Mouse (Mus musculus) embryonic facial prominence, embryonic 14.5 days (tissue): ENCODE data around the gene Dhrs1. TPM values are rescaled to one million over a fixed set of nuclear protein-coding genes. Genes with fewer than 3 reads are reported as not detected.
"Not testable (repeated sequence)": the region's sequence is repeated elsewhere in the genome, so short reads cannot be mapped to it uniquely, and the experiment has no call there.

Experiments
- ATAC-seq: fragments of 200-750 bp; cut with Nextera tagmentation; 2 replicates; pipeline ENCODE4 v1.8.0; 2017; ENCODE audit warnings: low read depth, moderate number of reproducible peaks, moderate TSS enrichment
- DNase-seq: peaks from one replicate; pipeline ENCODE4 v3.0.0-alpha.2; 2015; ENCODE audit warnings: low spot score
- H3K27ac ChIP-seq: fragments of 300-500 bp; sonication (generic); replicated peaks from 2 replicates; pipeline ENCODE4 v1.5.1; 2014; ENCODE audit warnings: low read depth, mild to moderate bottlenecking, low read length, moderate library complexity
- H3K27me3 ChIP-seq: fragments of 300-500 bp; sonication (generic); replicated peaks from 2 replicates; pipeline ENCODE4 v1.6.1; 2014; ENCODE audit warnings: low read length; ENCODE audit not compliant: control insufficient read depth, insufficient read depth
- H3K36me3 ChIP-seq: fragments of 300-500 bp; sonication (generic); 2 replicates; pipeline ENCODE4 v1.6.1; 2014; ENCODE audit warnings: low read length, mixed read lengths; ENCODE audit not compliant: control insufficient read depth, insufficient read depth
- H3K4me1 ChIP-seq: fragments of 300-500 bp; sonication (generic); 2 replicates; pipeline ENCODE4 v1.6.1; 2014; ENCODE audit warnings: antibody characterized with exemption, low read length; ENCODE audit not compliant: control insufficient read depth, insufficient read depth
- H3K4me2 ChIP-seq: fragments of 300-500 bp; sonication (generic); 2 replicates; pipeline ENCODE4 v1.6.1; 2014; ENCODE audit warnings: low read depth, mild to moderate bottlenecking, low read length, moderate library complexity, mixed read lengths
- H3K4me3 ChIP-seq: fragments of 300-500 bp; sonication (generic); 2 replicates; pipeline ENCODE4 v1.5.1; 2014; ENCODE audit warnings: low read depth, mild to moderate bottlenecking, low read length
- H3K9ac ChIP-seq: fragments of 300-500 bp; sonication (generic); 2 replicates; pipeline ENCODE4 v1.6.1; 2014; ENCODE audit warnings: low read depth, mild to moderate bottlenecking, low read length, moderate library complexity, mixed read lengths
- H3K9me3 ChIP-seq: fragments of 300-500 bp; sonication (generic); 2 replicates; pipeline ENCODE4 v1.6.1; 2016; ENCODE audit warnings: low read length; ENCODE audit not compliant: control insufficient read depth
- WGBS: fragments of 180-500 bp; shearing (Covaris S2); extraction: QIAGEN DNeasy Blood & Tissue Kit; methylation state at CpG from one replicate; pipeline ENCODE4 v1.1.7; 2014; 5-methylcytosine and 5-hydroxymethylcytosine counted together
- polyA plus RNA-seq: library from polyadenylated mRNA; unstranded; fragments of >200 nt; fragmentation: Nextera tagmentation; extraction: Ambion mirVana; gene quantifications from 2 replicates; pipeline ENCODE4 v1.2.1, GENCODE M21; 2014

Gene Dhrs1
- polyA plus RNA-seq, 1 experiment from 2014 or later: 76.5 TPM

- H3K27ac ChIP-seq, H3K4me1 ChIP-seq, H3K9me3 ChIP-seq, ATAC-seq: not testable (repeated sequence)
- peak; percentile 82 for DNase-seq
- Histone ChIP-seq H3K27me3 (peaks cover 18% of the 10 kb centered on the region), H3K4me2 (peak overlapping the region; percentile 50), H3K36me3 (peaks cover 18% of the 10 kb centered on the region), H3K4me3 (peak overlapping the region; percentile 10; the same call in 1 of the 2 replicates), H3K9ac (peak overlapping the region; percentile 45; the same call in 1 of the 2 replicates)
- 2% methylated on average over 5 of the region's 6 CpGs for WGBS
Measured at GRCm38 (mm10) chr14:55760156-55760555, 14.7 kb upstream of the Dhrs1 start.

GRCm38 (mm10) chr14:55758363-55758784, 12.9 kb upstream of the Dhrs1 start, which contains the start of gene Cideb:
Cideb (minus strand) TSS chr14:55758458.
- Histone ChIP-seq H3K9me3 (no peaks in the 10 kb centered on the region), H3K4me1 (peaks cover 9% of the 10 kb centered on the region; the same call in 1 of the 2 replicates), H3K4me3 (no peak within 1 kb of the TSS), H3K36me3 (peaks cover 36% of the 10 kb centered on the region), H3K9ac (no peak within 1 kb of the TSS), H3K27ac (no peak within 1 kb of the TSS), H3K4me2 (peak within 1 kb of the TSS; percentile 30), H3K27me3 (peaks cover 14% of the 10 kb centered on the region)
- DNase-seq: peak; percentile 78
- no peak for ATAC-seq
- WGBS: 15% methylated on average over 8 of the region's 8 CpGs

GRCm38 (mm10) chr14:55757566-55757965, 12.1 kb upstream of the Dhrs1 start:
- H3K4me1 ChIP-seq: peaks cover 6% of the 10 kb centered on the region; the same call in 1 of the 2 replicates
- 86% methylated on average over 6 of the region's 6 CpGs for WGBS
- no peak overlapping the region for H3K4me2 ChIP-seq
- H3K27ac ChIP-seq: no peak overlapping the region
- H3K4me3 ChIP-seq: no peak overlapping the region
- no peak for ATAC-seq
- H3K36me3 ChIP-seq: peaks cover 44% of the 10 kb centered on the region
- H3K9ac ChIP-seq: no peak overlapping the region
- H3K27me3 ChIP-seq: peaks cover 14% of the 10 kb centered on the region
- no peak for DNase-seq
- no peaks in the 10 kb centered on the region for H3K9me3 ChIP-seq

GRCm38 (mm10) chr14:55747051-55747847, 1.8 kb upstream of the Dhrs1 start:
- Histone ChIP-seq H3K4me1 (peaks cover 12% of the 10 kb centered on the region), H3K4me3 (peak overlapping the region; percentile 92), H3K36me3 (peaks cover 37% of the 10 kb centered on the region), H3K9me3 (no peaks in the 10 kb centered on the region), H3K27me3 (no peaks in the 10 kb centered on the region), H3K27ac (no peak overlapping the region), H3K9ac (0 out of 2 replicates have a peak overlapping the region, but pooled peaks have one; percentile 37), H3K4me2 (peak overlapping the region; percentile 91)
- DNase-seq (no peak), ATAC-seq (no peak)
- WGBS: 91% methylated on average over 10 of the region's 10 CpGs

GRCm38 (mm10) chr14:55745861-55746237, 359 bp upstream of the Dhrs1 start:
- WGBS: under 1% methylated on average over 31 of the region's 31 CpGs
- Histone ChIP-seq H3K9me3 (no peaks in the 10 kb centered on the region), H3K27ac (peak overlapping the region; percentile 53; the same call in 1 of the 2 replicates), H3K9ac (peak overlapping the region; percentile 89), H3K4me2 (peak overlapping the region; percentile 91), H3K27me3 (no peaks in the 10 kb centered on the region), H3K4me1 (peaks cover 12% of the 10 kb centered on the region), H3K4me3 (peak overlapping the region; percentile 92), H3K36me3 (peaks cover 39% of the 10 kb centered on the region)
- ATAC-seq (no peak), DNase-seq (no peak)

- H3K27me3 ChIP-seq: no peaks in the 10 kb centered on the region
- no peaks in the 10 kb centered on the region for H3K9me3 ChIP-seq
- peak overlapping the region; percentile 49; the same call in 1 of the 2 replicates for H3K9ac ChIP-seq
- H3K27ac ChIP-seq: no peak overlapping the region
- peak; percentile 79 for DNase-seq
- H3K4me3 ChIP-seq: no peak overlapping the region
- 16% methylated on average over 10 of the region's 10 CpGs for WGBS
- peak overlapping the region; percentile 91 for H3K4me2 ChIP-seq
- peaks cover 41% of the 10 kb centered on the region for H3K36me3 ChIP-seq
- H3K4me1 ChIP-seq: peaks cover 12% of the 10 kb centered on the region
- peak; percentile 77 for ATAC-seq
Measured at GRCm38 (mm10) chr14:55743711-55744110, 1.8 kb downstream of the Dhrs1 start.

DNA sequence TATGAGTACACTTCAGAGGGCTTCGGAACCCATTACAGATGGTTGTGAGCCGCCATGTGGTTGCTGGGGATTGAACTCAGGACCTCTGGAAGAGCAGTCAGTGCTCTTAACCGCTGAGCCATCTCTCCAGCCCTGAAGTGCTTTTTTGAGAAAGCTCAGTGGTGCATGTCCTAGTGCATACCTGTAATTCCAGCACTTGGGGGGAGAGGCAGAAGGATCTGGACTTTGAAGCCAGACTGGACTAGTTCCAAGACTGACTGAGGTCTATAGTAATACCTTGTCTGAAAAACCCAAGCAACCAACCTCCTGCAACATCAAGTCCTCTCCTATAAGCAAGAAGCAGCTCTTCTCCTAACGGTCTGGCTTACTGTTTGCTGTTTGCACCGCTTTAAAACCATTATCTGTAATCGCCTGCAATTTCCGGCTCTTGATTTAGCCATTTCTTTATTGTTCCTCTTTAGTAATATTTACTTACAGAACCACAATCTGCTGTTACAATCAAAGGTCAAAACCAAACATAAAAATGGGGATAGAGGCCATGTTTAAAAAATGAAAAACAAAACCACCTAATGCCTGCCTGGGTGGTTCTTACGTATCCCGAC, 8.3 kb downstream of the Dhrs1 start:
- H3K4me2 ChIP-seq: no peak overlapping the region
- H3K27me3 ChIP-seq: no peaks in the 10 kb centered on the region
- no peak overlapping the region for H3K27ac ChIP-seq
- H3K9ac ChIP-seq: no peak overlapping the region
- 83% methylated on average over 9 of the region's 9 CpGs for WGBS
- H3K9me3 ChIP-seq: no peaks in the 10 kb centered on the region
- no peak overlapping the region for H3K4me3 ChIP-seq
- H3K36me3 ChIP-seq: peaks cover 38% of the 10 kb centered on the region
- H3K4me1 ChIP-seq: no peaks in the 10 kb centered on the region
- DNase-seq (no peak), ATAC-seq (no peak)

DNA sequence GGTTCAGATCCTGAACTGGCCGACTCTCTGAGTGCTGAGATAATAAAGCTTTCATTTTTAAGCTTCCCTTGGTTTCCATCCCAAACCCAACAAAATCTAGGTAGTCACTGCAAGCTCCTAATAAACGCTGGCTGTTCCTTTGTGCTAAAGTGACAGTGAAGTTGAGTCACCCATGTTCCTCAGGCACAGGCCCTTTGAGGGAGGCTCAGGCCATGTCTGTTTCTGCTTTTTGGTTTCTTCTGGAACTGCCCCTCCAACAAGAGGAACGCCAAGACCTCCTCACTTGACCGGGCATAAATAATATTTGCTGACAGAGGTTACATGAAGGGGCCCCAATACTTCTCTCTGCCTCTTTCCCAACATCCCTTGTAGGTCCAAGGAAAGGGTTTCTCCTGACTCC, 9.7 kb downstream of the Dhrs1 start:
- WGBS: 80% methylated on average over 4 of the region's 4 CpGs
- H3K9ac ChIP-seq: no peak overlapping the region

More for the DNA sequence above, 9.7 kb downstream of the Dhrs1 start:
- peaks cover 25% of the 10 kb centered on the region for H3K36me3 ChIP-seq
- no peaks in the 10 kb centered on the region for H3K27me3 ChIP-seq
- no peak overlapping the region for H3K27ac ChIP-seq
- DNase-seq (no peak), ATAC-seq (no peak)
- no peak overlapping the region for H3K4me3 ChIP-seq
- no peak overlapping the region for H3K4me2 ChIP-seq
- H3K9me3 ChIP-seq: no peaks in the 10 kb centered on the region
- H3K4me1 ChIP-seq: no peaks in the 10 kb centered on the region
